Mouse (Mus musculus): ENCODE data around the gene Nup85.

- TF ChIP-seq POLR2A (IDR thresholded peaks at IDR 0.05; ENCODE audit: borderline replicate concordance, insufficient read depth, low read length) (no peak), CTCF (IDR thresholded peaks at IDR 0.05; ENCODE audit: borderline replicate concordance, insufficient read depth, low read depth, low read length) (no peak)
Observed at GRCm38 (mm10) chr11:115582913-115583606, 18.8 kb downstream of the Nup85 start.

Measured in cerebellum, adult 2 months (tissue).